Mouse (Mus musculus) heart, adult 2 months (tissue): ENCODE measurements around the gene Gm11214. TPM values are rescaled to one million over a fixed set of nuclear protein-coding genes. Genes with fewer than 3 reads are reported as not detected.
A peak's percentile ranks its signal among the peaks of the same experiment; 100 is the strongest.

Experiments
- DNase-seq, 2 experiments: peaks; one replicate each; pipeline ENCODE4 v3.0.0; 2021
- H3K27ac ChIP-seq: fragments of 200-600 bp; 2 replicates; pipeline ENCODE4 v1.8.1; 2022
- H3K27me3 ChIP-seq: fragments of 200-500 bp; 2 replicates; pipeline ENCODE4 v1.6.1; 2012; ENCODE audit warnings: mild to moderate bottlenecking, low read length, inconsistent platforms, mixed read lengths; ENCODE audit not compliant: control insufficient read depth, insufficient read depth
- H3K36me3 ChIP-seq: fragments of 200-500 bp; 2 replicates; pipeline ENCODE4 v1.6.1; 2012; ENCODE audit warnings: low read length, inconsistent platforms; ENCODE audit not compliant: control insufficient read depth, insufficient read depth
- H3K4me1 ChIP-seq: fragments of 200-500 bp; 2 replicates; pipeline ENCODE4 v1.6.1; 2011; ENCODE audit warnings: low read length; ENCODE audit not compliant: control insufficient read depth, insufficient read depth
- H3K4me3 ChIP-seq: fragments of 200-600 bp; 2 replicates; pipeline ENCODE4 v1.8.1; 2022
- H3K79me2 ChIP-seq: fragments of 200-500 bp; replicated peaks from 2 replicates; pipeline ENCODE4 v1.6.1; 2012; ENCODE audit warnings: mild to moderate bottlenecking, inconsistent platforms, low read length, moderate library complexity, mixed read lengths; ENCODE audit not compliant: control insufficient read depth, insufficient read depth
- H3K9ac ChIP-seq: fragments of 200-500 bp; 2 replicates; pipeline ENCODE4 v1.6.1; 2012; ENCODE audit warnings: low read depth, mild to moderate bottlenecking, control low read depth, inconsistent platforms, low read length, mixed read lengths
- CTCF ChIP-seq: fragments of 200-600 bp; IDR thresholded peaks from 2 replicates; pipeline ENCODE4 v1.8.1; 2022; ENCODE audit warnings: antibody characterized with exemption, mild to moderate bottlenecking, moderate library complexity
- EP300 ChIP-seq: fragments of 200-500 bp; IDR thresholded peaks from 2 replicates; pipeline ENCODE4 v1.6.1; 2011; ENCODE audit warnings: low read depth, low read length, control low read depth; ENCODE audit not compliant: insufficient read depth
- POLR2A ChIP-seq: fragments of 200-500 bp; IDR thresholded peaks from 2 replicates; pipeline ENCODE4 v1.6.1; 2011; ENCODE audit warnings: mild to moderate bottlenecking, low read depth, low read length, control low read depth; ENCODE audit not compliant: insufficient read depth
- WGBS: fragments of 180-500 bp; shearing (Covaris S2); methylation state at CpG from one replicate; pipeline ENCODE4 v1.1.7; 2018; 5-methylcytosine and 5-hydroxymethylcytosine counted together
- intact Hi-C: fragments of 180-260 bp; cut with DNase I; formaldehyde crosslinking; loops from one replicate; pipeline ENCODE4 v1.15.1; 2025
- polyA plus RNA-seq: library from polyadenylated mRNA; depleted of rRNA; stranded (reverse); fragments of >200 nt; gene quantifications from 2 replicates; pipeline ENCODE4 v1.2.3, GENCODE M21; 2012; rRNA removed
- total RNA-seq, 2 experiments: library from RNA; stranded (reverse); gene quantifications; 2 replicates each; pipeline ENCODE4 v1.2.3; 2021

The Gm11214 gene
- total and polyA plus RNA-seq, 3 experiments, result not detected

- H3K9ac ChIP-seq, result no peak overlapping the region
- H3K36me3 ChIP-seq, result no peaks in the 10 kb centered on the region
- no peak for TF ChIP-seq POLR2A
- TF ChIP-seq CTCF, result no peak
- TF ChIP-seq EP300, result no peak
- H3K79me2 ChIP-seq, result no peaks in the 10 kb centered on the region
- intact Hi-C loops, result no loop called here
- 52% methylated on average over 3 of the region's 3 CpGs for WGBS
- no peak overlapping the region for H3K4me3 ChIP-seq
- no peaks in the 10 kb centered on the region for H3K4me1 ChIP-seq
- no peak for DNase-seq
- H3K27ac ChIP-seq, result no peak overlapping the region
- no peaks in the 10 kb centered on the region for H3K27me3 ChIP-seq
Observed at GRCm38 (mm10) chr4:63625563-63626080, 37.6 kb downstream of the Gm11214 start.

DNA sequence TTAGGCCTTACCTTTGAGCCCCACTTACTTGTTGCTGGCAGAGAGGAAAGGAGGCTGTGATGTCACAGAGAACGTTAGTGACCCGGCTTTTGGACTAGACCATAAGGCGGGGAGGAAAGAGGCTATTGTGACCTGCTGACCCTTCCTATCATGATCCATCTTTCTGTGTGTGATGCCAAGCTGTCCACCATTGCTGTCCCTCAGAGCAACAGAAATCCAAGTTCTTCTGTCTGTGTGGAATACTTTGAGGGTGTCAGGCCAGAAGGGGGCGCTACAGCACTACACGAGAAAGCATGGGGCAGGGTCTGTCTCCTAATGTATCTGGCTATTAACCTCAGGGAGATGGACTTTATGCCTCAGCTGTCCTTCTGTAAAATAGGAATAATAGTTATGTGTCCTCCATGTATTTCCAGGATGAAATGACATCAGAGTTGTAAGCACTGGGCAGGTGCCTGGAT, 40.8 kb downstream of the Gm11214 start, which contains the start of gene Tex48:
Gene Tex48 (minus strand): TSS at position 51 of the 458 bp plus-strand sequence.
- Histone ChIP-seq H3K27ac (no peak within 1 kb of the TSS), H3K9ac (no peak within 1 kb of the TSS), H3K4me3 (no peak within 1 kb of the TSS), H3K79me2 (no peaks in the 10 kb centered on the region), H3K27me3 (no peaks in the 10 kb centered on the region), H3K4me1 (no peaks in the 10 kb centered on the region), H3K36me3 (no peaks in the 10 kb centered on the region)
- TF ChIP-seq EP300 (no peak), CTCF (peak; percentile 53), POLR2A (no peak)
- WGBS, result 47% methylated on average over 5 of the region's 5 CpGs
- no peak for DNase-seq
- intact Hi-C loops, result no loop called here

GRCm38 (mm10) chr4:63621861-63622260, 41.3 kb downstream of the Gm11214 start:
- Histone ChIP-seq H3K4me3 (no peak overlapping the region), H3K4me1 (no peaks in the 10 kb centered on the region), H3K36me3 (no peaks in the 10 kb centered on the region), H3K27ac (no peak overlapping the region), H3K27me3 (no peaks in the 10 kb centered on the region), H3K9ac (no peak overlapping the region), H3K79me2 (no peaks in the 10 kb centered on the region)
- DNase-seq, result no peak
- WGBS, result 65% methylated on average over 2 of the region's 2 CpGs
- TF ChIP-seq EP300, result no peak
- intact Hi-C loops, result no loop called here

Other genes with a start within 250 kb of the Gm11214 start
- gene Whrn, start 167.4 kb downstream of the Gm11214 start, total RNA-seq, result 10 to 100 TPM; 29.9 to 31.4 TPM
- gene Whrn, start 167.4 kb downstream of the Gm11214 start, polyA plus RNA-seq, result 33.9 and 44.7 TPM in 2 replicates
- gene Atp6v1g1, start 118.6 kb downstream of the Gm11214 start, total RNA-seq, result 100 to 1,000 TPM; 138 to 164 TPM
- 53.6 and 80.9 TPM in 2 replicates for gene Atp6v1g1, start 118.6 kb downstream of the Gm11214 start, polyA plus RNA-seq
- gene Tmem268, start 104.6 kb downstream of the Gm11214 start, total RNA-seq, result 10 to 100 TPM; 10.9 to 11.0 TPM
- 8.3 and 13.0 TPM in 2 replicates for gene Tmem268, start 104.6 kb downstream of the Gm11214 start, polyA plus RNA-seq
- gene Gm11213, start 58.1 kb downstream of the Gm11214 start, total RNA-seq, result not detected
- not detected in 2 replicates for gene Gm11213, start 58.1 kb downstream of the Gm11214 start, polyA plus RNA-seq
- not detected for gene Tex48, start 41.0 kb downstream of the Gm11214 start, total RNA-seq
- gene Tex48, start 41.0 kb downstream of the Gm11214 start, polyA plus RNA-seq, result not detected in 2 replicates
- not detected for gene Tnfsf15, start 81.7 kb upstream of the Gm11214 start, total RNA-seq
- gene Tnfsf15, start 81.7 kb upstream of the Gm11214 start, polyA plus RNA-seq, result 0.03 TPM in 1 of 2 replicates, not detected in the other
- not detected for gene Tnfsf8, start 198.0 kb upstream of the Gm11214 start, total RNA-seq
- 0.06 TPM in 2 replicates for gene Tnfsf8, start 198.0 kb upstream of the Gm11214 start, polyA plus RNA-seq